Mouse (Mus musculus): ENCODE measurements at regions not wholly inside any gene's neighbourhood (a gene's known extent, or its start where the extent isn't known, plus 50 kb on each side); places are given as distances from the start of the nearest gene placed in this dataset.

DNA sequence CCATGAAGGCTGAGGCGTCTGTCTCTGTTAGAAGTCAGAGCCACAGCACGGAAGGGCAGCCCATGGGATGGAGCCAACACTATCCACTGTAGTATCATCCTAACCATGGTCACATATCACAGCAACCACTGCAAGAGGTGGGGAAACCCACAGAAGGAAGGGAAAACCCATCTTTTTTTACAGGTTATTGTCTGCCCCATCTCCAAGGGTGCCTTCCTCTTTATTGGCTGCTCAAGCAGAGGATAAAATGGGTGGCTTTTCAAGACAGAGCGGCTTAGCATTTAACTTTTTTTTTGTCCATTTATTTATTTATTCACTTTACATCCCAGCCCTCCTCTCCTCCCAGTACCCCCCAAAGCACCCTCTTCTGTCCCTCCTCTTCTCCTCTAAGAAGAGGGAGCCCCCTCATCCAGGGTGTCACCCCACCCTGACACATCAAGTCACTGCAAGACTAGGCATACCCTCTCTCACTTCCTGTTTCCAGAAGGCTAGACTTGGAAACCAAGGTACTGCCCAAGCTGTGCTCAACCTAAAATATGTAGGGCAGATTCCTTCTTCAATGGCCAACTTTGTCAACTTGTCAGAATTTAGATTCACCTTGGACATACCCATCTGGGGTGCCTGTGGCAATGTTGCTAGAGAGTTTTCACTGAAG, 51.1 kb upstream of the Egr2 start:
- Histone ChIP-seq H3K4me3 (ENCODE audit: low read depth, low read length) (no peak overlapping the region), H3K27me3 (ENCODE audit: control insufficient read depth, insufficient read depth, low read length) (no peaks in the 10 kb centered on the region), H3K9me3 (ENCODE audit: control insufficient read depth, low read length) (peaks cover 2% of the 10 kb centered on the region; the same call in 1 of the 2 replicates), H3K9ac (ENCODE audit: low read length) (no peak overlapping the region), H3K27ac (ENCODE audit: low read depth, low read length) (no peak overlapping the region), H3K4me2 (ENCODE audit: low read depth, low read length, severe bottlenecking) (no peak overlapping the region), H3K36me3 (ENCODE audit: control insufficient read depth, insufficient read depth, low read length) (no peaks in the 10 kb centered on the region), H3K4me1 (replicated peaks; ENCODE audit: control insufficient read depth, insufficient read depth, low read length) (no peaks in the 10 kb centered on the region)
- WGBS = 86% methylated on average over 3 of the region's 3 CpGs
- DNase-seq (ENCODE audit: low spot score) (no peak), ATAC-seq (replicated peaks; ENCODE audit: low FRiP score) (no peak)

Measured in forebrain, embryonic 11.5 days (tissue).